19 mouse cellular contexts compared by ENCODE assay signal in genomic region chr8:90266239-90266638, GRCm38 (mm10).
A peak's percentile ranks its signal among the peaks of the same experiment; 100 is the strongest.
DNase-seq lines count a peak whose midpoint lies in the region; ATAC-seq lines count a peak whose summit lies in the region.
"Had no signal": no experiment of that assay in that cellular context is flagged by ENCODE, and none has a peak within 500 bp of the region (broad histone marks: within the 10 kb centered on the region; RNA-seq: fewer than 3 reads in every experiment).

No protein-coding gene starts in this region.

- H3K9me3 ChIP-seq in hindbrain, embryonic 13.5 days: no peaks in the 10 kb centered on the region
- no peaks in the 10 kb centered on the region for H3K9me3 ChIP-seq in hindbrain, embryonic 16.5 days (ENCODE audit: control insufficient read depth, low read length)
- H3K9me3 ChIP-seq in midbrain, embryonic 13.5 days: no peaks in the 10 kb centered on the region
- no peaks in the 10 kb centered on the region for H3K9me3 ChIP-seq in midbrain, embryonic 11.5 days (ENCODE audit: control insufficient read depth, low read length)
- H3K9me3 ChIP-seq in midbrain, embryonic 15.5 days: no peaks in the 10 kb centered on the region
- H3K9me3 ChIP-seq in neural tube, embryonic 14.5 days (ENCODE audit: control insufficient read depth, low read length): no peaks in the 10 kb centered on the region
- H3K9me3 ChIP-seq in kidney, embryonic 16.5 days (ENCODE audit: low read length): no peaks in the 10 kb centered on the region
- H3K9me3 ChIP-seq: embryonic facial prominence, embryonic 13.5 days; forebrain, embryonic 13.5 days; heart, embryonic 13.5 days had no signal

- H3K27ac ChIP-seq in hindbrain, embryonic 13.5 days: peak overlapping the region; percentile 84
- no peak overlapping the region for H3K27ac ChIP-seq in hindbrain, embryonic 16.5 days (ENCODE audit: low read depth, low read length)
- peak overlapping the region; percentile 84 for H3K27ac ChIP-seq in midbrain, embryonic 13.5 days
- no peak overlapping the region for H3K27ac ChIP-seq in midbrain, embryonic 11.5 days (ENCODE audit: low read depth, low read length)
- H3K27ac ChIP-seq in midbrain, embryonic 15.5 days: peak overlapping the region; percentile 77
- peak overlapping the region; percentile 66; the same call in 1 of the 2 replicates for H3K27ac ChIP-seq in neural tube, embryonic 14.5 days (ENCODE audit: low read depth, low read length)
- no peak overlapping the region for H3K27ac ChIP-seq in kidney, embryonic 16.5 days (ENCODE audit: low read length)
- H3K27ac ChIP-seq: embryonic facial prominence, embryonic 13.5 days; forebrain, embryonic 13.5 days; gastrocnemius, adult 2 months; heart, embryonic 13.5 days had no signal

- no peak overlapping the region for H3K4me2 ChIP-seq in hindbrain, embryonic 13.5 days
- no peak overlapping the region for H3K4me2 ChIP-seq in hindbrain, embryonic 16.5 days (ENCODE audit: low read length)
- H3K4me2 ChIP-seq in midbrain, embryonic 13.5 days (replicated peaks): 0 out of 2 replicates have a peak overlapping the region, but pooled peaks have one; percentile 1
- no peak overlapping the region for H3K4me2 ChIP-seq in midbrain, embryonic 11.5 days
- no peak overlapping the region for H3K4me2 ChIP-seq in midbrain, embryonic 15.5 days
- H3K4me2 ChIP-seq in neural tube, embryonic 14.5 days (ENCODE audit: low read depth, low read length): no peak overlapping the region
- no peak overlapping the region for H3K4me2 ChIP-seq in kidney, embryonic 16.5 days (replicated peaks; ENCODE audit: low read depth, low read length)
- H3K4me2 ChIP-seq: embryonic facial prominence, embryonic 13.5 days; forebrain, embryonic 13.5 days; heart, embryonic 13.5 days had no signal

- no peak for ATAC-seq in hindbrain, embryonic 13.5 days (ENCODE audit: low FRiP score)
- ATAC-seq in hindbrain, embryonic 16.5 days: no peak
- no peak for ATAC-seq in midbrain, embryonic 13.5 days
- ATAC-seq in midbrain, embryonic 11.5 days (ENCODE audit: low FRiP score): no peak
- ATAC-seq in midbrain, embryonic 15.5 days (replicated peaks): 0 out of 2 replicates have a peak, but pooled peaks have one; percentile 13
- ATAC-seq in neural tube, embryonic 14.5 days (ENCODE audit: low read depth): no peak
- ATAC-seq in kidney, embryonic 16.5 days (ENCODE audit: low FRiP score, low TSS enrichment): no peak
- ATAC-seq: forebrain, embryonic 13.5 days; inflammation-experienced regulatory T-cells, adult 6 months had no signal

- 51% methylated on average over 8 of the region's 8 CpGs for WGBS in hindbrain, embryonic 13.5 days
- WGBS in hindbrain, embryonic 16.5 days: 53% methylated on average over 8 of the region's 8 CpGs
- WGBS in midbrain, embryonic 13.5 days: 50% methylated on average over 8 of the region's 8 CpGs
- 86% methylated on average over 8 of the region's 8 CpGs for WGBS in midbrain, embryonic 11.5 days
- WGBS in midbrain, embryonic 15.5 days: 38% methylated on average over 8 of the region's 8 CpGs
- 52% methylated on average over 8 of the region's 8 CpGs for WGBS in neural tube, embryonic 14.5 days
- 70% methylated on average over 8 of the region's 8 CpGs for WGBS in kidney, embryonic 16.5 days

- peaks cover 6% of the 10 kb centered on the region for H3K36me3 ChIP-seq in hindbrain, embryonic 13.5 days
- no peaks in the 10 kb centered on the region for H3K36me3 ChIP-seq in hindbrain, embryonic 16.5 days (ENCODE audit: control insufficient read depth, insufficient read depth, low read length)
- H3K36me3 ChIP-seq in midbrain, embryonic 13.5 days: peaks cover 10% of the 10 kb centered on the region; the same call in 1 of the 2 replicates
- peaks cover 4% of the 10 kb centered on the region; the same call in 1 of the 2 replicates for H3K36me3 ChIP-seq in midbrain, embryonic 11.5 days (ENCODE audit: control insufficient read depth, insufficient read depth, low read length)
- no peaks in the 10 kb centered on the region for H3K36me3 ChIP-seq in midbrain, embryonic 15.5 days (replicated peaks)
- H3K36me3 ChIP-seq in neural tube, embryonic 14.5 days (ENCODE audit: control insufficient read depth, insufficient read depth, low read length): no peaks in the 10 kb centered on the region
- no peaks in the 10 kb centered on the region for H3K36me3 ChIP-seq in kidney, embryonic 16.5 days (ENCODE audit: insufficient read depth, low read length)
- H3K36me3 ChIP-seq: embryonic facial prominence, embryonic 13.5 days had no signal

- no peak overlapping the region for H3K4me3 ChIP-seq in hindbrain, embryonic 13.5 days
- no peak overlapping the region for H3K4me3 ChIP-seq in hindbrain, embryonic 16.5 days (ENCODE audit: low read length)
- no peak overlapping the region for H3K4me3 ChIP-seq in midbrain, embryonic 13.5 days (replicated peaks)
- no peak overlapping the region for H3K4me3 ChIP-seq in midbrain, embryonic 11.5 days (ENCODE audit: low read depth, low read length)
- H3K4me3 ChIP-seq in midbrain, embryonic 15.5 days: no peak overlapping the region
- no peak overlapping the region for H3K4me3 ChIP-seq in neural tube, embryonic 14.5 days (ENCODE audit: low read depth, low read length)
- H3K4me3 ChIP-seq in kidney, embryonic 16.5 days (ENCODE audit: low read length): no peak overlapping the region
- H3K4me3 ChIP-seq: embryonic facial prominence, embryonic 13.5 days; forebrain, embryonic 13.5 days; gastrocnemius, adult 2 months; heart, embryonic 13.5 days had no signal

- no peak for DNase-seq in midbrain, embryonic 11.5 days (ENCODE audit: low spot score, missing footprints)
- DNase-seq in urinary bladder, postnatal 14 days (ENCODE audit: low spot score): no peak
- DNase-seq: adrenal gland, postnatal 10 days; cerebellum, adult 11-12 months; cerebellum, adult 9-11 months; cerebellum, postnatal 36 days; gastrocnemius, adult 2 months; gastrocnemius, postnatal 25 days; heart, postnatal 4 days had no signal

- H3K4me1 ChIP-seq in hindbrain, embryonic 13.5 days (replicated peaks): peaks cover 47% of the 10 kb centered on the region
- H3K4me1 ChIP-seq in hindbrain, embryonic 16.5 days (ENCODE audit: control insufficient read depth, insufficient read depth, low read depth, low read length): peaks cover 7% of the 10 kb centered on the region
- H3K4me1 ChIP-seq in midbrain, embryonic 13.5 days (replicated peaks): peaks cover 44% of the 10 kb centered on the region
- H3K4me1 ChIP-seq in midbrain, embryonic 11.5 days (ENCODE audit: control insufficient read depth, insufficient read depth, low read length): peaks cover 6% of the 10 kb centered on the region; the same call in 1 of the 2 replicates
- H3K4me1 ChIP-seq in midbrain, embryonic 15.5 days: peaks cover 42% of the 10 kb centered on the region
- peaks cover 33% of the 10 kb centered on the region for H3K4me1 ChIP-seq in neural tube, embryonic 14.5 days (ENCODE audit: control insufficient read depth, insufficient read depth, low read length)
- H3K4me1 ChIP-seq in kidney, embryonic 16.5 days (ENCODE audit: insufficient read depth, low read length): 0 out of 2 replicates have a peak, but pooled peaks cover 4% of the 10 kb centered on the region
- H3K4me1 ChIP-seq: heart, embryonic 13.5 days had no signal

- H3K9ac ChIP-seq in hindbrain, embryonic 13.5 days: no peak overlapping the region
- no peak overlapping the region for H3K9ac ChIP-seq in hindbrain, embryonic 16.5 days (ENCODE audit: low read depth, low read length)
- no peak overlapping the region for H3K9ac ChIP-seq in midbrain, embryonic 13.5 days (replicated peaks)
- no peak overlapping the region for H3K9ac ChIP-seq in midbrain, embryonic 11.5 days (ENCODE audit: low read length)
- no peak overlapping the region for H3K9ac ChIP-seq in midbrain, embryonic 15.5 days
- H3K9ac ChIP-seq in neural tube, embryonic 14.5 days (replicated peaks; ENCODE audit: low read depth, low read length): no peak overlapping the region
- H3K9ac ChIP-seq in kidney, embryonic 16.5 days (replicated peaks; ENCODE audit: low read length): no peak overlapping the region
- H3K9ac ChIP-seq: embryonic facial prominence, embryonic 13.5 days; forebrain, embryonic 13.5 days; heart, embryonic 13.5 days had no signal

- H3K27me3 ChIP-seq in hindbrain, embryonic 13.5 days: no peaks in the 10 kb centered on the region
- H3K27me3 ChIP-seq in hindbrain, embryonic 16.5 days (replicated peaks; ENCODE audit: control insufficient read depth, insufficient read depth, low read length): no peaks in the 10 kb centered on the region
- H3K27me3 ChIP-seq in midbrain, embryonic 13.5 days: no peaks in the 10 kb centered on the region
- no peaks in the 10 kb centered on the region for H3K27me3 ChIP-seq in midbrain, embryonic 11.5 days (ENCODE audit: control insufficient read depth, insufficient read depth, low read length)
- no peaks in the 10 kb centered on the region for H3K27me3 ChIP-seq in midbrain, embryonic 15.5 days (replicated peaks)
- no peaks in the 10 kb centered on the region for H3K27me3 ChIP-seq in neural tube, embryonic 14.5 days (ENCODE audit: control insufficient read depth, insufficient read depth, low read length)
- no peaks in the 10 kb centered on the region for H3K27me3 ChIP-seq in kidney, embryonic 16.5 days (ENCODE audit: insufficient read depth, low read length)
- H3K27me3 ChIP-seq: embryonic facial prominence, embryonic 13.5 days; forebrain, embryonic 13.5 days; heart, embryonic 13.5 days had no signal

Comparison
In these comparisons a context has a peak if more than half of its experiments do, and no peak if none do; other contexts are left out.
1. H3K27ac ChIP-seq: peak in hindbrain, embryonic 13.5 days (single experiment), midbrain, embryonic 13.5 days (single experiment), midbrain, embryonic 15.5 days (single experiment) and neural tube, embryonic 14.5 days (single experiment); none in hindbrain, embryonic 16.5 days (single experiment), midbrain, embryonic 11.5 days (single experiment) and kidney, embryonic 16.5 days (single experiment).